Mouse (Mus musculus) embryonic fibroblast, embryonic 13.5 days (primary cell): ENCODE results near the gene Ffar1. TPM values are rescaled to one million over a fixed set of nuclear protein-coding genes. Genes with fewer than 3 reads are reported as not detected.
"Not testable (repeated sequence)": the region's sequence is repeated elsewhere in the genome, so short reads cannot be mapped to it uniquely, and the experiment has no call there.

Experiments used
- H3K27ac ChIP-seq: 2 replicates; pipeline ENCODE4 v1.5.1; 2012; ENCODE audit warnings: low read length, control low read depth, inconsistent platforms; ENCODE audit not compliant: insufficient read depth
- H3K4me1 ChIP-seq: 2 replicates; pipeline ENCODE4 v1.6.1; 2011; ENCODE audit warnings: low read length; ENCODE audit not compliant: control insufficient read depth, insufficient read depth
- H3K4me3 ChIP-seq: 2 replicates; pipeline ENCODE4 v1.5.1; 2011; ENCODE audit warnings: mild to moderate bottlenecking, control low read depth, low read length; ENCODE audit not compliant: insufficient read depth
- CTCF ChIP-seq: IDR thresholded peaks from 2 replicates; pipeline ENCODE4 v1.5.1; 2011; ENCODE audit warnings: mild to moderate bottlenecking, control low read depth, low read length, moderate library complexity, borderline replicate concordance; ENCODE audit not compliant: insufficient read depth
- POLR2A ChIP-seq: IDR thresholded peaks from 2 replicates; pipeline ENCODE4 v1.6.1; 2011; ENCODE audit warnings: low read depth, mild to moderate bottlenecking, control low read depth, low read length, moderate library complexity
- polyA plus RNA-seq: library from polyadenylated mRNA; stranded (reverse); fragments of >200 nt; gene quantifications from 2 replicates; pipeline ENCODE4 v1.2.4, GENCODE M21; 2011; ENCODE audit warnings: low read depth; ENCODE audit not compliant: missing spikeins, insufficient read length

The Ffar1 gene
- polyA plus RNA-seq, 1 experiment = not detected

DNA sequence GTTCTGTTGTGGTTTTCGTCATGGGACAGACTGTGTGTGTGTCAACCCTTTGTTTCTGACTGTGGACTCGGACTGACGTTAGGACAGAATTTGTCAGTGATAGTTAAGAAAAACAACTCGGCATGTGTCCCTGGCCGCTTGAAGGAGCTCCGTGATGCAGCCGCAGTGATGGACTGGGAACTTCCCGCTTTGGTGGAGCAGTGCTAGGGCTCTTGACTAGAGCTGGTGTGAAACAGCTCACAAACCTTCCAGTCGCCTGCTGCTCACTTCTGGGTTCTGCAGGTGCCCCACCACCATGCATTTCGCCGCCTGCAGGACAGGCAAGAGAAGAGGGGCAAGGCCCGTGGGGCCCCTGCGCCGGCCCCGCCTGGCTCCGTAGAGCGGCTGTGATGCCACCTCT, 29.1 kb downstream of the Ffar1 start:
- Histone ChIP-seq H3K4me1 (no peaks in the 10 kb centered on the region), H3K27ac (no peak overlapping the region), H3K4me3 (no peak overlapping the region)
- TF ChIP-seq CTCF (no peak), POLR2A (no peak)

DNA sequence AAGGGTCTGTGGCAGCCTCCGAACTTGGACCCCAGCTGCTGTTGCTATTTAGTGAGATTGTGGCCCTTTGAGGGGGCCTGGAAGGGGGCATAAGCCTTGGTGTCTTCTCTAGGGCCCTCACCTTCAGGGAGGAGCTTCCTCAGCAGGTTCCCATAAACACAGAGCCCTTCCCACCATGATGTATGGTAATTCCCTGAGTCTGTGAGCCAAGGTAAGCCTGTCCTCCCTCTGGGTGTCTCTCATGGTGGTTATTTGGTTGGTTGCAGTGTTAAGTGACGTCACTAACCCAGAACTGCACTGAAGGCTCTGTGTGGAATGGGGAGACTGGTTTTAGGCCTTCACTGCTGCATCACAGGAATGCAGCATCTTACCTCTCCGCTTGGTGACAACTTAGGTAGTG, 31.9 kb downstream of the Ffar1 start:
- no peak overlapping the region for H3K4me3 ChIP-seq
- no peaks in the 10 kb centered on the region for H3K4me1 ChIP-seq
- TF ChIP-seq POLR2A = no peak
- no peak for TF ChIP-seq CTCF
- H3K27ac ChIP-seq = no peak overlapping the region

DNA sequence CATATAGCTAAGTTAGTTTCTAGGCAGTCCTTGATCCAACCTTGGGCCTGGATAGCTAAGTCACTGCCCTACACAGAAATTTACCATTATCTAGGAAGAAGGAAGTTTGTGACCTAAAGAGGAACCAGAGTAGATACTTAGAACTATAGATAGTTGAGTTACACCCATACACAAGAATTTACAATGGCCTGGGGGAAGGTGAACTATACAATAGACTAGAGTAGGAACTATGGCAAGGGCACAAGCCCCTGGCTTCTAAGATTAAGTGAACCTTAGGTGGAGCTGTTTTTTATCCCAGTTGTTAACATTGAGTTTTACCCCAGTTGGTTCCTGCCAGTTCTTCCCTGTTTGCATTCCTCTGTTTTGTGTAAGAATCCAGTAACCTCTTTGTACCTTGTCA, 32.5 kb downstream of the Ffar1 start:
- H3K4me3 ChIP-seq, H3K27ac ChIP-seq, H3K4me1 ChIP-seq: not testable (repeated sequence)

GRCm38 (mm10) chr7:30826660-30827059, 34.7 kb downstream of the Ffar1 start:
- TF ChIP-seq POLR2A (no peak), CTCF (no peak)

DNA sequence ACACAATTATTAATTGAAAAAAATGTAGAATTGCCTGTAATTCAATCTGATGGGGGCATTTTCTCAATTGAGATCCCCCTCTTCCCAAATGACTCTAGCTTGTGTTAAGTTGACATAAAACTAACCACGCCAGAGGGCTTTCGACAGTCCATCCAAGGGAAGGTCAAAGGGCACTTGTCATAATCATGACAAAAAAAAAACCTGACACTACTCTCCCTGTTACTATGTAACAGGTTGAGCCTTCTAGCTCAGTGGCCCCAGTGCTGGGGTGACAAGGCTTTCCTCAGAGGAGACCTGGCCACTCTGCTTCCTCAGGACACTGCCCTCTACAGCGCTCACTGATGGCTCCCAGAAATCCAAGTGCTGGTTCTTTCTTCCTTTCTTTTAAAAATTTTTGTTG, 37.1 kb downstream of the Ffar1 start:
- no peak for TF ChIP-seq CTCF
- TF ChIP-seq POLR2A = no peak
- no peaks in the 10 kb centered on the region for H3K4me1 ChIP-seq
- no peak overlapping the region for H3K4me3 ChIP-seq
- H3K27ac ChIP-seq = no peak overlapping the region

More at GRCm38 (mm10) chr7:30826660-30827059, 34.7 kb downstream of the Ffar1 start:
- no peaks in the 10 kb centered on the region for H3K4me1 ChIP-seq
- no peak overlapping the region for H3K4me3 ChIP-seq
- no peak overlapping the region for H3K27ac ChIP-seq

- no peak within 1 kb of the TSS for H3K27ac ChIP-seq
- no peaks in the 10 kb centered on the region for H3K4me1 ChIP-seq
- TF ChIP-seq POLR2A = no peak
- TF ChIP-seq CTCF = no peak
- H3K4me3 ChIP-seq = no peak within 1 kb of the TSS
Observed at GRCm38 (mm10) chr7:30823675-30824074, 37.7 kb downstream of the Ffar1 start, which contains the start of gene Ffar2. TSS of gene Ffar2 (minus strand) at chr7:30823775.

- H3K4me3 ChIP-seq = no peak overlapping the region
- H3K27ac ChIP-seq = no peak overlapping the region
- no peaks in the 10 kb centered on the region for H3K4me1 ChIP-seq
- TF ChIP-seq POLR2A (no peak), CTCF (no peak)
Observed at GRCm38 (mm10) chr7:30821532-30821931, 39.8 kb downstream of the Ffar1 start.

DNA sequence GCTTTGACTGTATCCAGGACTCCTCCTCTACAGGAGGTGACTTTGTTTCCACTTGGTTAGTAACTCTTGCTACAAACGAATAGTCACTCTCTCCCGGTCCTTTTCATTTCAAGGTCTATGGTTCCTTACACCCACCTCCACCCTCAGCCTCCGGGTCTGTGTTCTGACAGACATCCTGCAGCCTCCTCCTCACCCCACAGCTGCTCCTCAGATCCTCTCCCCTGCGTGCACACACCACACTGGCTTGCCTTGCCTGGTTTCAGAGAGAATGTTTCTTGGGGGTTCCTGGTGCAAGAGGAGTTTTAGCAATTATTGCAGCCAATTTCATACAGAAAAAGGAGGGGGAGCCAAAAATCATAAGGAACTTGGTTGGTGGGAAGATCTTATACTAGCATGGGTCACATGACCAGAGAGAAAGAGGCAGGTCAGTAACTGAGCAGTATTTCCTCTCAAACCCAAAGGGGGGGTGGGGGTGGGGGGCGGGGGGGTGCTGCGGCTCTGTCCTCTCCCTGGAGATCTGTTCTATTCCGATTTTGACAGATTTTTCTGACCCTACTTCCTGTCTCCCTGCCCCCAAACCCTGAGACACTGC, 40.4 kb downstream of the Ffar1 start:
- no peak for TF ChIP-seq POLR2A
- TF ChIP-seq CTCF = no peak
- H3K4me1 ChIP-seq = no peaks in the 10 kb centered on the region
- H3K27ac ChIP-seq = no peak overlapping the region
- H3K4me3 ChIP-seq = no peak overlapping the region

GRCm38 (mm10) chr7:30820131-30820530, 41.2 kb downstream of the Ffar1 start:
- H3K4me3 ChIP-seq = no peak overlapping the region
- no peak for TF ChIP-seq CTCF
- no peak for TF ChIP-seq POLR2A
- no peak overlapping the region for H3K27ac ChIP-seq
- no peaks in the 10 kb centered on the region for H3K4me1 ChIP-seq

DNA sequence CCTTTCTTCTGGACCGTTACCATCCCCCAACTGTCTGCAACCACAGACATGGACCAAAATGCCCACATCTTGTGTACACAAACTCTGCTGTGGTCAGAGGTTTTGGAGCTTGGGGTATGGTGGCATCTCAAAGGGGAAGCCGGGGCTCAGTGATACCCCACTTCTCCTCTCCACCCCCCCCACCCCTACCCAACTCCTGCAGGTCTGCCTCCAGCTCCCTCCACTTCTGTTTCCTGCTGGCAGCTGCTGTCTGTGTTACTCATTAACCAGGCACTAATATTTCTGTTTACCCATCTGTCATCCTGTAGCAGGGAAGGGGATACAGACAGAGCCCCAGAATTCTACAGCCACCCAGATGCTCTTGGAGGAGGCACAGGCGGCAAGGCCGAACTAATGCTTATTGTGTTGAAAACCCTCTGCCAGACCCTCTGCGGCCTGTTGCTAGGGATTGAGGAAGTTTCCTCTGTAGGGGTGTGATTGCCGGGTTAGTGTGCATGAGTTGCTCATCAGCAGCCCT, 49.0 kb downstream of the Ffar1 start:
- Histone ChIP-seq H3K4me1 (no peaks in the 10 kb centered on the region), H3K27ac (no peak overlapping the region), H3K4me3 (no peak overlapping the region)
- TF ChIP-seq POLR2A (no peak), CTCF (no peak)
